Mouse (Mus musculus): Measurements from ENCODE around the gene Dlx6.

Gene Dlx6

GRCm38 (mm10) chr6:6863160-6863870, at the start of gene Dlx6:
Dlx6 (plus strand) TSS chr6:6863334.
- DNase-seq (ENCODE audit: low read depth, low spot score) = peak; percentile 7

- DNase-seq (ENCODE audit: low read depth, low spot score) = no peak
Observed at GRCm38 (mm10) chr6:6816821-6817220, 46.3 kb upstream of the Dlx6 start.

DNA sequence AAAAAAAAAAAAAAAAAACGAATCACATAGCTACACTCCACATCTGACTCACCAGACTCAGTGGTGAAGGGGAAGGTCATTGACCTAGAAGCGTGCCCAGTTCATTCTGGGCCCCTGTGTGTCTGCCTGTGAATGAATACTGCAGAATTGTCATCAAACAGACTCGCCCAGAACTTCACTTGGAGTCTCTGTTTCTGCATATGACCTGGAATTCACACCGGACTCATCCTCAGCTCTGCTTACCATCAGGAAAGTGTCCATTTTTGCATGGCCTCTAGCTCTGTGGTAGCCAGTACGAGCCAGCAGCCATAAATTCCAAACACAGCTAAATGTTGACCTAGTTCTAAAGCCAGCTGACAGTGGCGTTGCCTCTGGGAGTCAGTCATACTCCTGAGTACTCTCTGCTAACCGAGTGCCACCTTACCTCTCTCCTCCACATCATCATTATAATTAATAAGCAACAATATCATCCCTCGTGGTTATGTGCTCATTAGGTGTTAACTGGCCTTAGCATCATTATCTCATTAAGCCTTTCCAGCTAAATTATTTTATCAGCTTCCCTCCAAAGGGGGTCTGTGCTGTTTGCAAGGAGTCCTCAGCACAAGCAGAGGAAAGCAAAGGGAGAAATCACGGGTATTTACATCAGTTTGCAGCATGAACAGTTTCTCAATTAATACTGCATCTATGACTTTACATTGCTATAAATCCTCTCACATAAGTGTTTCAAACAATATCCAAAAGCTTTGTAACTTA, 44.9 kb upstream of the Dlx6 start:
- no peak for DNase-seq (ENCODE audit: low read depth, low spot score)

- DNase-seq (ENCODE audit: low read depth, low spot score) = no peak
Observed at GRCm38 (mm10) chr6:6819134-6819533, 44.0 kb upstream of the Dlx6 start.

- no peak for DNase-seq (ENCODE audit: low read depth, low spot score)
Observed at GRCm38 (mm10) chr6:6825313-6825712, 37.8 kb upstream of the Dlx6 start.

DNA sequence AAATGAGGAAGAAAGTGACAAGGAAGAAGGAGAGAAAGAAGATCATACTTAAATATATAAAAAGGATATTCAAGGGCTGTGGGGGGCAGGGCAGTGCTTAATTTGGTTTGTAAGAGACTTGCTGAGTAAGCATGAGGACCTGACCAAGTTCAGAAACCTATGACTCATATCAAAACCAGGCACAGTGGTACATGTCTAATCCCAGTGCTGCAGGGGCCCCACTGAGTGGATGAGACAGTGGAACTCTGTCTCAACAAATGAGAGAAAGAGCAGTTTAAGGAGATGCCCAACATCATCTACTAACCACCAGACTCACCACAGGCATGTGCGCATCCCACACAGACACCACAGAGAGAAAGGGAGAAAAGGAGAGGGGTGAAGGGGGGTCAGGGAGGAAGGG, 36.3 kb upstream of the Dlx6 start:
- no peak for DNase-seq (ENCODE audit: low read depth, low spot score)

DNA sequence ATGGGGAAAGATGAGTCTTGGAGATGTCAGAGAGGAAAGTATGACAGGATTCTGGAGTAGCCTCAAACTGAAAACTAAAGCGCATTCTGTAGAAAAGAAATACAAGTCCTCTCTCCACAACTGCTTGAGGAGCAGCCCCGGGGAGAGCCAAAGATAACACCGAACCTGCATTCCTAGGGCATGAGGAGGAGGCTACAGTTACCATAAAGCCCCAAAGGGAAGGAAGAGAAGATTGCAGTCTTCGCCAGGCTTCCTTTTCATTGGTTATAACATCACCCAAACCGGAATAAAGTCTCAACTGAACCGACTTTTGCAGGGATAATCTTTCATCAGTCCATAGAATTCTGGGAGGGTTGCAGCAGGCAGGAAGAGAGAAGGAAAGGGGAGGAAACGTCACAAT, 32.7 kb upstream of the Dlx6 start:
- no peak for DNase-seq (ENCODE audit: low read depth, low spot score)

GRCm38 (mm10) chr6:6833301-6833700, 29.8 kb upstream of the Dlx6 start:
- no peak for DNase-seq (ENCODE audit: low read depth, low spot score)

GRCm38 (mm10) chr6:6848541-6848940, 14.6 kb upstream of the Dlx6 start:
- no peak for DNase-seq (ENCODE audit: low read depth, low spot score)

DNA sequence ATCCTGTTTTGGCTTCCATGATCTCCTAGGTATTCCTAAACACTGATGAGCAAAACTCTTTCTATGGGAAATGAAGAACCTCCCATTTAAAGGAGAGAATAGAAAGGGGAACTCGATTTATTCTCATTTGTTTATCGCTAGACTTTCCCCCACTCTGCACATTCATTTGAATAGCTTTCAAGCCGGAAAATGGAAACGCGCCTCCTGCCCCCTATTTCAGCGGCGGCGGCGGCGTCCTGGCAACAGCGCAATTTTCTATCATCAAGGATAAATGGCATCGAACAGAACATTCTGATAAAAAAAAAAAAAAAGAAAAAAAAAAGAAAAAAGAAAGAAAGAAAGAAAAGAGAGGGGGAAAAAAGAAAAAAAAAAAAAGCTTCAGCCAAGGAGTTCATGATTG, 13.4 kb upstream of the Dlx6 start:
- no peak for DNase-seq (ENCODE audit: low read depth, low spot score)

- no peak for DNase-seq (ENCODE audit: low read depth, low spot score)
Observed at GRCm38 (mm10) chr6:6850324-6851060, 12.6 kb upstream of the Dlx6 start.

GRCm38 (mm10) chr6:6851166-6851565, 12.0 kb upstream of the Dlx6 start:
- DNase-seq (ENCODE audit: low read depth, low spot score) = no peak

DNA sequence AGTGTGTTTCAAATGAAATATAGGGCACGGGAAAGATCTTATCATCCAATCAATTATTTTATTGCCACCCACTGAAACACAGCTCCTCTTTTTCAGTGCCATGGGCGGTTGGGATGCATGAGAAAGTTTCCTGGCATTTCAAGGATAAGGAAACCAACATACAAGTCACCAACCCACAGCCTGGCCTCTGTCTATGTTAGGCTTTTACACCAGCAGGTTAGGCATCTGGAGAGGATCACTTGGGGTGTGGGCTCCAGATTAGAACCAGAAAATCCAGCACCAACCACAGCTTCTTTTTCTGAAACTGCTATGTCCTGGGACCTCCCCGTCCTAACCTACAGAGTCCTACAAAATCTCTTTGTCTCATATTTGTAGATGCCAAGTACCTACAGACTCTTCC, 10.2 kb upstream of the Dlx6 start:
- no peak for DNase-seq (ENCODE audit: low read depth, low spot score)

GRCm38 (mm10) chr6:6854176-6854575, 9.0 kb upstream of the Dlx6 start:
- DNase-seq (ENCODE audit: low read depth, low spot score) = no peak

GRCm38 (mm10) chr6:6854902-6855745, 8.0 kb upstream of the Dlx6 start:
- DNase-seq (ENCODE audit: low read depth, low spot score) = no peak

DNA sequence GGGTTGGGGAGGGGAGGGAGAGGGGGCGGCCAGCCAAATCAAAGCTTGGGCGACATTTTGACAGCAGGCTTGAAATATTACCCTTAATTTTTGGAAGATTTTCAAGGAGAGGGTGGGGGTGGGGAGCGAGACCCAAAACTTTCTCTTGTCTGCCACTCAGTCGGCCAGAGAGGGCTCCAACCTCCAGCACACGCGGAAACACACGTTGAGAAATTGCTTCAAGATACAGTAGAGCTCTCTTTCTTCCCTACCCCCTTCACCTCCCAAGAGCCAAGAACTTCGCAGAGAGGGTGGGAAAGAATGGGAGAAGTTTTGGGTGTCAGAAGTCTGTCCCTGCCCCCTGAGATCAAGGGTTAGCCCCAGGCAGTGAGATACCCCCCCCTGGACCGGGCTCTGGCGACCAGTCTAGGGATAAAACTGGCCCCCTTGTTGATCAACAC, 7.4 kb upstream of the Dlx6 start:
- DNase-seq (ENCODE audit: low read depth, low spot score) = no peak

DNA sequence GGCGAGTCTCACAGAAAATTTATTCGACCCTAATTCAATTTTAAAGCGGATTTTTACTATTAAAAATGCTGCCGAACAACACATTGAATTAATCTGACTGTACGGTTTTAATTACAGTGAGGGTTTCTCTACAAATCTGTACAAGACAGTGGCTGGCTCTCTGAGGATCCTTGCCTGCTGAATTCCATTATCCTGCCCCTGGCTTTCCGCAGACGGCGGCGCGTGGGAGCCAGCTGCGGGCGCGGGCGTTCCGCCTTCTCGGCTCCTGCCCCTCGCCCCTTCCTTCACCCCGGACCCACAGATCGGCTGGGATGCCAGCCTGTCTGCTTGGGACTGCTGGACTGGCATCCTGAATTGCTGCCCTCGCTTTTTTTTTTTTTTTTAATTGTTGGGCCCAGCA, 6.8 kb upstream of the Dlx6 start:
- no peak for DNase-seq (ENCODE audit: low read depth, low spot score)

- no peak for DNase-seq (ENCODE audit: low read depth, low spot score)
Observed at GRCm38 (mm10) chr6:6856881-6857280, 6.3 kb upstream of the Dlx6 start.

DNA sequence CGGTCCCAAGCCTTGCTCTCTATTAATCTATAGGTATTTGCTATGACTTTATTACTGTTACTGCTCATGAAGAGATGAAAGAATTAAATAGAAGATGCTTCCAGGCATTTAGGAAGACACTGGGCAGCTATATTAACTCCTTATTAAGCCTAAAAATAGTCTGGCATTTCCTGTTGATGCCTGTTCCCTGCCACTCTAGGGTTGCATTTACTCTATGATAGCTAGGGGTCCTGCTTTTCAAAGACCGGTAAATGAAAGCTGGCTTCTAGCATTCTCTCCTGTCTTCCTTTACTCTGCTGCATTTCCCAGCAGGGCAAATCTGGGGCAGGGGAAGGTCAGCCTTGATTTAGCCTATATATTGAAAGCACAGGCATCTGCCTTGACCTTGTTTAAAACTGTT, 5.4 kb upstream of the Dlx6 start:
- DNase-seq (ENCODE audit: low read depth, low spot score) = no peak

GRCm38 (mm10) chr6:6858571-6858970, 4.6 kb upstream of the Dlx6 start:
- no peak for DNase-seq (ENCODE audit: low read depth, low spot score)

DNA sequence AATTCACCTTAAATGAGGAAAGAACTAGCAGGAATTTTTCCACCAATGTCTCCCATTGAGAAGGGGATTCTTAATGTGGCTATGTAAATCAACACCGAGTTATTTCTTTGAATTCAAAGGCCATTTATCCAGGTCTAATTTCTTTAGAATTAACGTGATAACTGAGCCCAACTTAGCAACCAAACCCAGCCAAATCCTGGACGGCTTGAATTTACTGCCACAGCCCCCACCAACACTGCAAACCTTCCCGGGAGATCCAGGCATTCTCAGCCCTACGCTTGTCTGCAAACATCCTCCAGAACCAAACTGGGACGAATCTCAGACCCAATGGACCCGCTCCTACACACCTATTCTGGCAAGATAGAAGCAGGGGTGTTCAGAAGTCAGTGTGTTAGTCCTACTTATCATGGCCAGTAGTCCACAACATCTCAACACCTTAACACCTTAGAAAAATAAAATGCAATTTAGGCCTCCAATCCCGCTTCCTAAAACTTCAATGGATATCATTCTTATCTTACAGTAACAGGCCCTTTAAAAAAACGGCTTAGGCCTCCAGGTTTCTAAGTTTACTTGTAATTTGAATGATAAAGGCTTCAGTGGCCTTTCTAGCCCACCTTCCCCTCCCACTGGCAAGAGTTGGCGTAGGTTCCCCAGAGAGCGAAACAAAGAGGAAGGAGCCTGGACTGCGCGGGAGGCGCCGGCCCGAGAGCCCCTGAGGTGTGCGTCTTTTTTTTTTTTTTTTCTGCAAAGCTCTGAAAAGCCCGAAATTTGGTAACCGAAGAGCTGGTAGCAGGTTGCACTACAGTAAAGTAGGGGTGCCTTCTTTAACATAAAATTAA, 3.8 kb upstream of the Dlx6 start:
- DNase-seq (ENCODE audit: low read depth, low spot score) = no peak

Measured in CD4-positive helper T cell, adult 2 months (primary cell).